Mouse (Mus musculus): ENCODE results near the gene Smim1.

The Smim1 gene

DNA sequence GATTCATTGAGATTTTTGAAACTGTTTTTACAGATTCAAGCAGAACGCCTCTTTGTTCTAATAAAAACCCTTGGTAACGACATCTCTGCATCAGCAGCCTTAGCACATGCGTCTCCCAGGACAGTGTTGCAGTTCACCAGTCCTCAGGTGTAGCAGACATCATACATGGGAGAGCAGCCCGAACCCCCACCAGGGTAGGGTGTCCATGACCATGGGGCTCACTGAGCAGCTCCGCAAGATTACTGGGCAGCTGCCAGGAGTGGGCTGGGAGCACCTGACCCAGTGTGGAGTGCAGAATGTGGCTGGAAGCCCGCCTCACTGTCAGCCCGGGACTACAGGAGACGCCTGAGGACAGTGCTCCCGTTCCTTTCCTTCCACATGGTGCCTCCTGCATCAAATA, 4.6 kb downstream of the Smim1 start:
- DNase-seq (ENCODE audit: low read depth), result no peak

DNA sequence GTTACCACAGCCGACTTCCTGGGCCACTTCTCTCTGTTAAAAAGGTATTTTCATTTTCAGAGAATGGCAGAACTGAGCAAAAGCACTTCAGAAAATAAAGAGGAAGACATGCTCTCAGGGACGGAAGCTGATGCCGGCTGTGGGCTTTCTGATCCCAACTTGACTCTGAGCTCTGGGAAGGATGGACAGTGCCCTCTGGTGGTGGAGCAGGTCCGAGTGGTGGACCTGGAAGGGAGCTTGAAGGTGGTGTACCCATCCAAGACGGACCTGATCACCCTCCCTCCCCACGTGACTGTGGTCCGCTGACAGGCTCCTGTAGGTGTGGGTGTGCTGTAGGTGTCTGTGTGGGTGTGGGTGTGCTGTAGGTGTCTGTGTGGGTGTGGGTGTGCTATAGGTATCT, 6.5 kb downstream of the Smim1 start:
- peak; percentile 71 for DNase-seq (ENCODE audit: low read depth)

DNA sequence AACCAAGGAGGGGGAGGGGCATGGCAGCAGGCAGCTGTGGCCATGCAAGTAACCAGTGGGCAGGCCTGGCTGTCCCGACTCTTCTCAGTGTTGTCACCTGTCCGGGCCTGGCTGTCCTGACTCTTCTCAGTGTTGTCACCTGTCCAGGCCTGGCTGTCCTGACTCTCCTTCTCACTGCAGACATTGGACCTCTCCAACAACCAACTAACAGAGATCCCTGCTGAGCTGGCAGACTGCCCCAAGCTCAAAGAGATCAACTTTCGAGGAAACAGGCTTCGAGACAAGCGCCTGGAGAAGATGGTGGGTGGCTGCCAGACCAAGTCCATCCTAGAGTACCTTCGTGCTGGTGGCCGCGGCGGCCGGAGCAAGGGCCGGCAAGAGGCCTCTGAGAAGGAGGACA, 10.6 kb downstream of the Smim1 start:
- DNase-seq (ENCODE audit: low read depth), result no peak

DNA sequence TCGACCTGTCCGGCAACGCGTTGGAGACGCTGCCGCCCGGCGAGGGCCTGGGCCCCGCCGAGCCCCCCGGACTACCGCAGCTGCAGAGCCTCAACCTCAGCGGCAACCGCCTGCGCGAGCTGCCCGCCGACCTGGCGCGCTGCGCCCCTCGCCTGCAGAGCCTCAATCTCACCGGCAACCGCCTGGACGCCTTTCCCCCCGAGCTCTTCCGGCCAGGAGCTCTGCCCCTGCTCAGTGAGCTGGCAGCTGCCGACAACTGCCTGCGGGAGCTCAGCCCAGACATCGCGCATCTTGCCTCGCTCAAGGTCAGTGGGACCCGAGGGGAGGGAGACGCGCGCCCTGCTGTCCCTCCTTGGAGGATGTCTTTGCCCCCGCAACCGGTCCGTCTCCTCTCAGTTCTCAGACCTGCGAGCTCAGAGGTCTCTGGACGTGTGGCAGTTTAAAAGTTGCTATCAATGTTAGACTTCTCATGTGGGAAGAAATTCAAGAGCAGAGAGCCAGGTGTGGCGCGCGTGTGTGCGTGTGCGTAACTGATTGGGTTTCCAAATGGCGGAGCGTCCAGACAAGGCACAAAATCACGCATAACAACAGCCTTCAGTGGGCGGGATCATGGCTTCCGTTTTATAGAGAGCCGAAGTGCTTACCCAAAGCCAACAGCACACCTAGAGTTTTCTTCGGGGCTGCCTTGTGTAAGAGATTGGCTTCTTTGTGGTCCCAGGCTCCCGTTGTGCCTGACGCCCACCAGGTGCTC, 13.7 kb downstream of the Smim1 start:
- DNase-seq (ENCODE audit: low read depth), result peak; percentile 35

DNA sequence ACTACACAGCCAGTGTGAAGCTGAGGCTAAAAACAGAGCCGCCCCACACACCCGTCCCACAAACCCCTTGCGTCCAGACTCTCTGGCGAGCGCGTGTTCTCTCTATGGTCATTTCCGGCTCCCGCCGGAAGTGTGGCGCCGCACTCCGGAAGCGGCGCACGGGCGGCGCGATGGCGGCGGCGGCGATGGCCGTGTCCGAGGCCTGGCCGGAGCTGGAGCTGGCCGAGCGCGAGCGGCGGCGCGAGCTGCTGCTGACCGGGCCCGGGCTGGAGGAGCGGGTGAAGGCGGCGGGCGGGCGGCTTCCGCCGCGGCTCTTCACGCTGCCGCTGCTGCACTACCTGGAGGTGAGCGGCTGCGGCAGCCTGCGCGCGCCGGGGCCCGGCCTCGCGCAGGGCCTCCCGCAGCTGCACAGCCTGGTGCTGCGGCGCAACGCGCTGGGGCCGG, 14.4 kb downstream of the Smim1 start, which contains the start of gene Lrrc47:
Gene Lrrc47 (plus strand): TSS at position 86 of the 444 bp plus-strand sequence.
- peak; percentile 87 for DNase-seq (ENCODE audit: low read depth)

DNA sequence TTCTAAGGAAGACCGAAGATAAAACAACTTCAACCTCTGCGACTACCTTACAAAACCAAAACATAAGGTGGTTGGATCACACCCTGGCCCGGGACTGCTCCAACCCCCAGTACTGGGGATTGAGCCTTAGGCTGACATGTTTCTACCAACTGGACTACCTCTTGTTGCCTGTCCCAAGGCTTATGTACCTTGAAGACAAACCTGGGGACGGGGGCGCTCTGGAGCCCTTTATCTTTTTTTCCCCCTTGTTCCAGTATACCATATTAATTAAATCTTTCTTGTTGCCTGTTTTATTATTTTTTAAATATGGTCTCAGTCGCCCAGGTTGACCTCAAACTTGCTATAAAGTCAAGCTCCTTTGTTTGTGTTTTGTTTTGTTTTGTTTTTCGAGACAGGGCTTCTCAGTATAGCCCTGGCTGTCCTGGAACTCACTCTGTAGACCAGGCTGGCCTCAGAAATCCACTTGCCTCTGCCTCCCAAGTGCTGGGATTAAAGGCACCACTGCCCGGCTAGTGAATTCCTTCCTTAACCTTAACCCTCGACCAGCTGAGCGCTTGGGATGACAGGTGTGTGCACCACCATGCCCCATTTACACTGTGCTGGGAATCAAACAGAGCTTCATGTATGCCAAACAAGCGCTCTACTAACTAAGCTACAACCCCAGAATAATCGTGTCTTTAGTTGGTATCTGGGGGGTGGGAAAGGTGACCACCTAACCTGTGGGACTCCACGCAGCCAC, 15.0 kb downstream of the Smim1 start:
- DNase-seq (ENCODE audit: low read depth), result no peak

DNA sequence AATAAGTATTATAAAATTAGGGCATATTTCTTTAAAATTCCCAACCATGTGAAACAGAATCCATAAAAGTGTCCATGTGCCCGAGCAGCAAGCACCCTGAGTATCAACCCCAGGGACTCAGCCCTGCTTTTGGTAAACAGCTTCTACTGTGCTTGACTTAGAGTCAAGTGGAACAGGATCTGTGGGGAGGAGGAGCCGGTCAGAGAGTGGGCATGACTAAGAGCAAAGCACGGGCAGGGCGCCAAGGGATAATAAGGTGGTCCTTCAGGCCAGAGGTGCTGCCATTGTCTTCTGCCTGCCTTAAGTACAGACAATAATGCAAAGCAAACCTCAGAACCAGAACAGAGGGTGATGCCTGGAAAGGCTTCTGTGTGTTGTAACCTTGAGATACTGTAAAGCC, 18.3 kb downstream of the Smim1 start:
- DNase-seq (ENCODE audit: low read depth), result no peak

DNA sequence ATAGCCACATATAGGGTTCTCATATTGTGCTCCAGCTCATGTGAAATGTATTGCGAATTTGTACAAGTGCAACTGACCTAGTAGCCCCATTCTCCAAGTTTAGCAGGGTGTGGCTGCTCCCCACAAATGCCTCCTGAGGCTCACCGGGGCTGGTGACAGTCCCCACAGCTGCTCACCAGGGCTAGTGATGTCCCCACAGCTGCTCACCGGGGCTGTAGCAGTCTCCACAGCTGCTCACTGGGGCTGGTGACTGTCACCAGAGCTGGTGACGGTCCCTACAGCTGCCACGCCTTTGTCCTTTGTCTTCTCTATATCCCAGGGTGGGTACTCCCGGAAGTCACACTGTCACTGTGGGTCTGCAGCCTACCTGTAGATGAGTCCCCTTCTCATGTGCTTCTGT, 19.8 kb downstream of the Smim1 start:
- DNase-seq (ENCODE audit: low read depth), result no peak

DNA sequence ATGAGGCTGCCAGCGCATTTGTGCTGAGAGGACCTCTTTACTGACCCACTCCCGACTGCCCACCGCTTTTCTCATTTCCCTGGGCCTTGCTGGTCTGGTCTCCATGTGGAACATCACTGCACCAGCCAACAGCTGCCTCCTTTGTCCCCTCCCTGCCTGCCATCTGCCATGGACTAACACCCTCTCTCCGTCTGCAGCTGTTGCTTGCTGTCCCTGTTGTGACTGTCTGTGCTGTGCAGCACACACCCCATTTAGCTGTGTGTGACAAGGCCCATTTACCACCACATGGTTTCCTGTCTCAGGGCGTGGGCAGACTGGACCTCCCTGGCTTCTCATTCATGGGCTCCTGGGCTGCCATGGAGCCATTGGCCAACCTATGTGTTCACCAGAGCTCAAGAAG, 20.5 kb downstream of the Smim1 start:
- DNase-seq (ENCODE audit: low read depth), result no peak

DNA sequence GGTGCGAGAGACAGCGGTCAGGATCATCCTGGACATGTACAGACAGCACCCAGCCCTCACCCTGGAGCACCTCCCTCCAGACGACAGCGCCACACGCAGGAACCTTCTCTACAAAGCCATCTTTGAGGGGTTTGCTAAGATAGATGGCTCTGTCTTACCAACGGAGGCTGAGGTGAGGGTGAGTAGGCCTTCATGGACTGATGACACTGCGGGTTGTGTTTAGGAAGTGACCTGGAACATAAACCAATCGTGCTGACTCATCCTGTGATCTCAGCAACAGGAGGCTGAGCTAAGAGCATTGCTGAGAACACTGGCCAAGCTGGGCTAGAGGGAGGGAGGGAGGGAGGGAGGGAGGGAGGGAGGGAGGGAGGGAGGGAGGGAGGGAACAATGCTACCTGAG, 32.5 kb downstream of the Smim1 start:
- DNase-seq (ENCODE audit: low read depth), result peak; percentile 10

DNA sequence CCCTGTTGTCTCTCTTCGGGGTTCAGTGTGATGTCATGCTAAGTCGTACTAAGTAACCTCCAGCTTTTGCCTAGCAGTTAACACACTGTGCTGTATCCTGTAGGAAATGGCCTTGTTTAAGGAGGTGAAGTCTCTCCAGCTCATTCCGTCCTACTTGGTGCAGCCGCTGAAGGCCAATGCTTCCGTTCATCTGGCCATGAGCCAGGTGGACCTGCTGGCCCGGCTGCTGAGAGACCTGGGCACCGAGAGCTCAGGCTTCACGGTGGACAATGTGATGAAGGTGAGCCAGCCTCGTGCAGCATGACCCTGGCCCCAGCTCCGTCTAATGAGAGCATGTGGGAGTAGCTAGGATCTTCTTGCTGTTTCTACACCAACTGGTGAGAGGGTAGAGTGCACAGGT, 33.3 kb downstream of the Smim1 start:
- no peak for DNase-seq (ENCODE audit: low read depth)

DNA sequence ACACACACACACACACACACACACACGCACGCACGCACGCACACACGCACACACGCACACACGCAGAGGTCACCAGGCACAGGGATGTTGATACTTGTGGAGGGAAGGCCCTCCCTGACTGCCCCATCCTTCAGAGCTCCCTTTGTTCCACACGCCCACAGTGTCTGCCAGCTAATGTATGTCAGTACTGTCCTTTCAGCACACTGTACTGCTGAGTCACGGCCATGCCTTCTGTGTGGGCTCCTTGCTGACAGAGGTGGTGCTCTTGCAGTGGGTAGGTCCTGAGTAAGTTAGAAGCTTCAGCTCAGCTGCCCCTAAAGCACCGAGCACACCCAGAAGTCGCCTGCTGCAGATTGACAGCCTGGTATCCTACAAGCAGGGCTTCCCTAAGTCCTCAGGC, 45.6 kb downstream of the Smim1 start:
- no peak for DNase-seq (ENCODE audit: low read depth)

DNA sequence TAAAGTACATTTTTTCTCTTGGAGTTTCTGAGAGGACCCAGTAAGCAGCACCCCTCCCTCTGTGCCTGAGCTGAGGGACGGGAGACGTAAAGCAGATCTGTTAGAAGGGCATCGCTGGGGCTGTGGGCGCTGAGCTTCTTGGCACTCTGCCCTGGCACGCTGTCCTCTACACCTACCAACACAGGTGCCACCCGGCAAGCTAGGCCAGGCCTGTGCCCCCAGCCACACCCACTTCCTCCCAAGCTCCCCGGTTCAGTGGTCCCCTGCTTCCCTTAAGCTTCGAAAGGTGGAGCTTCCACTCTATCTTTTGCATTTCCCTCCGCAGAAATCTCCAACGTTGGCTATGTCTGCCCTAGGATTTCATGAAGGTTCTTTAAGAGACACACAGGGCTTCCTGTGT, 46.8 kb downstream of the Smim1 start:
- no peak for DNase-seq (ENCODE audit: low read depth)

DNA sequence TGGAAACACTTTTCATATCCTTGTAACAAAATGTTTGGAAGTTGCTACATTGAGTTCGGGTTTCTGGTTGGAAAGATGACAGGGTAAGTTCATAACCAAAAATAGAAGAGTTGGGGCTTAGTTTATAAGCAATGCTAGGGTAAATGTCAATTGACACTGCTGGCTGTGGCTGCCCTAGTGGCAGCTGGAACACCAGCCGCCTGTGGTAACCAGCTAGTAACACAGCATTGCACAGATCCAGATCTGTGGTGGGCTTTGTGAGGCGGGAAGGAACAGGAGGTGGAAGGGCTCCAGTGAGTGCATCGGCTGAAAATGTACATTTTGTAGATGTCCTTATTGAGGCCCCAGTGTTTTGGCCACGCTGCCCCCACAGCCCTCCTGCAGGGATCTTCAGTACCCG, 50.3 kb downstream of the Smim1 start:
- peak; percentile 6 for DNase-seq (ENCODE audit: low read depth)

DNA sequence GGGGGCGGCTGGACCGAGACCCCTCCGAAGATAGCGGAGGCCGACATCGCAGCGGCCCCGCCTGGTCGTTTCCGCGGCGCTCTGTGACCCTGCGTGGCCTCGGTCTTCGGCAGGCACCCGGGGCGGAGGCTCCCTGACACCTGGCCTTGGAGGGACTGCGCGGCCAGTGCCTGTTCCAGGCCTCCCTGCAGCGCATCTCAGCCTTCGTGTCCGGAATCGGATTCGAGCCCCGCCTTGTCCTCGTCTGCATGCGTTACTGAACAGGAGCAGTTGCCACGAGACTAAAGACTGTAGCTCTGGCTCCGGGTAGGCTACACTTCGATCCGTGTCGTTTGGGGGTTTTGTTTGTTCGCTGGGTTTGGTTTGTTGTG, 50.8 kb downstream of the Smim1 start:
- DNase-seq (ENCODE audit: low read depth), result no peak

DNA sequence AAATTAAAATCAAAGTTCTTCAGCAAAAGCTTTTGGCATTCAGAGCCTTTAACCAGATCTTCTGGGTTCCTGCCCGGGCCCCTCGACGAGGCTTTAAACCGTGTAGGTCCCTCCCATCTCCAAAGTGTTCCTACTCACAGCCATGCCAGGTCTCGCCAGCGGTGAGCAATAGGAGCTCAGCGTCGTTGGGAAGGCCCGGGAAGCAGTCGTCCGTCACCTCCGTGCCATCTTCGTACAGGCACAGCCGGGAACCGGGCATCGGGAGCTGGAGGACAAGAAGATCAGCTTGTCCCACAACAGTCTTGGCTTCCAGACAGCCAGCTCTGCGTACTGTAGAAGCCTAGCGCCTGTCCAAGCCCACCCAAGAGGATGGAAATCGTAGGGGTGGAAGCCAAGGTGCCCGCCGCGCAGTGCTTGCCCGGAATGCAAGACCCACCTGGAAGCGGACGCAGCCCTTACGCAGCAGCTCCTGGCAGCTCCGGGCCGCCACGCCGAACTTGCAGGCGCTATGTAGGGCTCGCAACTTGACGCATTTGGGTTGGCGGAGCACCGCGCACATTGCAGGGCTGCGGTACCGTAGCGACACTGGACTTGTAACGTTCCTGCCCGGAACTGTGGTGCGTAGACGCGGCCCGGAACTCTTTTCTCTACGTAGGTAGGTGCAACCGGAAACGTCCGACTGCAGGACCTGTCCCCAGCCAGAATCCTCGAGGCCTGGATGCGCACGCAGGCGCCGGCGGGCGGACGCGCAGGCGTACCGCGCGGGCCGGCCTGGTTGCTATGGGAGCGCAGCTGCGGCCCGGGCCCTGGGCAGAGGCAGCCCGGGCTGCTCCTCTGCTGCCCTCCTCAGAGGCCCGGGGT, 51.4 kb downstream of the Smim1 start, which contains the start of the genes Dffb and Cep104:
Gene Dffb (minus strand): TSS at position 696 of the 861 bp plus-strand sequence.
Gene Cep104 (plus strand): TSS at position 764 of the 861 bp plus-strand sequence.
- DNase-seq (ENCODE audit: low read depth), result peak; percentile 94
